19 mouse cellular contexts compared by ENCODE assay signal in genomic region chr3:145757177-145757576, GRCm38 (mm10). TPM values are rescaled to one million over a fixed set of nuclear protein-coding genes. Genes with fewer than 3 reads are reported as not detected.
DNase-seq lines count a peak whose midpoint lies in the region; TF ChIP-seq lines count a peak whose summit lies in the region.
"Had no signal": no experiment of that assay in that cellular context is flagged by ENCODE, and none has a peak within 500 bp of the region (broad histone marks: within the 10 kb centered on the region; RNA-seq: fewer than 3 reads in every experiment).

No protein-coding gene starts in this region.

- 52% methylated on average over 8 of the region's 8 CpGs for WGBS in kidney, adult 2 months

- TF ChIP-seq CTCF in kidney, adult 2 months (conservative IDR thresholded peaks at IDR 0.05; ENCODE audit: insufficient read depth, insufficient read length, low read depth, low read length), result no peak

- no peaks in the 10 kb centered on the region for H3K27me3 ChIP-seq in kidney, adult 2 months (replicated peaks; ENCODE audit: control insufficient read depth, insufficient read depth, low read length)

- H3K4me3 ChIP-seq in kidney, adult 2 months (ENCODE audit: insufficient read depth, low read depth, low read length), result no peak overlapping the region
- H3K4me3 ChIP-seq: embryonic facial prominence, embryonic 13.5 days; forebrain, embryonic 12.5 days; heart, embryonic 12.5 days; hindbrain, embryonic 12.5 days; limb, embryonic 13.5 days; stomach, embryonic 15.5 days had no signal

- intact Hi-C loops in left cerebral cortex, postnatal 36 days (cut with DNase I), result no loop called here

- peaks cover 12% of the 10 kb centered on the region for H3K4me1 ChIP-seq in kidney, adult 2 months (ENCODE audit: control insufficient read depth, insufficient read depth, low read length)

- peak; percentile 62 for DNase-seq in kidney, adult 2 months
- no peak for DNase-seq in kidney, postnatal 25 days
- DNase-seq in ES-CJ7 (ENCODE audit: low read depth, low spot score), result peak; percentile 84
- DNase-seq in R1 (ENCODE audit: low read depth, low spot score), result peak; percentile 98
- peak; percentile 20 for DNase-seq in lung, postnatal 14 days
- no peak for DNase-seq in layer of hippocampus, postnatal 25 days (ENCODE audit: extremely low spot score in 1 of 2, low spot score in 1 of 2)
- no peak for DNase-seq in left cerebral cortex, postnatal 36 days (ENCODE audit: low spot score in 2 of 2)
- DNase-seq: cerebellum, adult 11-12 months; cerebellum, postnatal 10 days; kidney, adult 8-10 months; kidney, postnatal 14 days; thymus, postnatal 36 days had no signal

- H3K27ac ChIP-seq in kidney, adult 2 months (ENCODE audit: insufficient read depth, low read depth, low read length), result no peak overlapping the region
- H3K27ac ChIP-seq: embryonic facial prominence, embryonic 13.5 days; forebrain, embryonic 12.5 days; hindbrain, embryonic 12.5 days; limb, embryonic 13.5 days; stomach, embryonic 15.5 days had no signal

- H3K36me3 ChIP-seq in kidney, adult 2 months (ENCODE audit: control insufficient read depth, insufficient read depth, low read length), result no peaks in the 10 kb centered on the region
- H3K36me3 ChIP-seq: embryonic facial prominence, embryonic 13.5 days; forebrain, embryonic 12.5 days; heart, embryonic 12.5 days; hindbrain, embryonic 12.5 days; limb, embryonic 13.5 days; stomach, embryonic 15.5 days had no signal

- no peak for TF ChIP-seq POLR2A in kidney, adult 2 months (IDR thresholded peaks at IDR 0.05; ENCODE audit: low read depth, low read length)

RNA-seq across cellular contexts. Expression of gene Ddah1, which starts 1.3 kb away (rescaled TPM):
- 143 and 159 TPM in 2 replicates for polyA plus RNA-seq in kidney, adult 2 months (2012; rRNA removed)
- total RNA-seq in layer of hippocampus, postnatal 25 days (2021), result 10 to 100 TPM; 51.2 to 54.6 TPM
- 10 to 100 TPM; 60.0 to 64.4 TPM for total RNA-seq in left cerebral cortex, postnatal 36 days (2021)
- total RNA-seq: neutrophil, adult 5-6 weeks had no signal

Comparison
In these comparisons a context has a peak if more than half of its experiments do, and no peak if none do; other contexts are left out.
1. DNase-seq: peak in kidney, adult 2 months (single experiment), ES-CJ7 (single experiment), R1 (single experiment) and lung, postnatal 14 days (single experiment); none in kidney, postnatal 25 days (0 of 2), layer of hippocampus, postnatal 25 days (0 of 2) and left cerebral cortex, postnatal 36 days (0 of 2).